Mouse (Mus musculus) CH12.LX (cell line): Measurements from ENCODE around the gene Sys1. TPM values are rescaled to one million over a fixed set of nuclear protein-coding genes. Genes with fewer than 3 reads are reported as not detected.

Source experiments
- DNase-seq: peaks from one replicate; pipeline ENCODE4 v3.0.0-alpha.2; 2013; ENCODE audit errors: extremely low read depth
- H3K27ac ChIP-seq: 2 replicates; pipeline ENCODE4 v1.5.1; 2012; ENCODE audit warnings: low read depth, mild to moderate bottlenecking, control low read depth, moderate library complexity; ENCODE audit not compliant: insufficient read depth
- H3K27me3 ChIP-seq: replicated peaks from 2 replicates; pipeline ENCODE3; 2012; ENCODE audit warnings: inconsistent platforms
- H3K36me3 ChIP-seq, 2 experiments: replicated peaks in 1 of 2; 2 replicates each; pipeline versions ENCODE3 to v1.6.1; 2012; ENCODE audit warnings: inconsistent platforms in 1 of 2, low read length in 1 of 2, mild to moderate bottlenecking in 1 of 2, mixed read lengths in 1 of 2, moderate library complexity in 1 of 2; ENCODE audit not compliant: control insufficient read depth in 1 of 2, insufficient read depth in 1 of 2
- H3K4me1 ChIP-seq, 2 experiments: 2 replicates each; pipeline ENCODE4 v1.6.1; 2012; ENCODE audit warnings: inconsistent platforms in 1 of 2, moderate library complexity in 1 of 2; ENCODE audit not compliant: insufficient read depth in 2 of 2, control insufficient read depth in 1 of 2
- H3K4me2 ChIP-seq: 2 replicates; pipeline ENCODE4 v1.6.1; 2012; ENCODE audit warnings: low read depth, mild to moderate bottlenecking, control low read depth; ENCODE audit not compliant: poor library complexity, insufficient read depth, severe bottlenecking
- H3K4me3 ChIP-seq, 3 experiments: fragments of 150-350 bp in 1 of 3; sonication (generic) in 1 of 3; replicated peaks in 1 of 3; 2 replicates each; pipeline versions ENCODE3 to v1.5.1; 2011 to 2012; ENCODE audit warnings: low read depth in 2 of 3, low read length in 2 of 3, mild to moderate bottlenecking in 2 of 3, moderate library complexity in 2 of 3, control low read depth in 1 of 3, improper control_type of control experiment in 1 of 3, inconsistent platforms in 1 of 3, mixed read lengths in 1 of 3; ENCODE audit not compliant: poor library complexity in 1 of 3
- H3K79me2 ChIP-seq: replicated peaks from 2 replicates; pipeline ENCODE4 v1.6.1; 2012; ENCODE audit warnings: mild to moderate bottlenecking, moderate library complexity; ENCODE audit not compliant: control insufficient read depth, poor library complexity, insufficient read depth, severe bottlenecking; ENCODE audit errors: extremely low read depth
- H3K9ac ChIP-seq: 2 replicates; pipeline ENCODE4 v1.6.1; 2012; ENCODE audit warnings: low read depth, mild to moderate bottlenecking, control low read depth, moderate library complexity; ENCODE audit not compliant: insufficient read depth
- H3K9me3 ChIP-seq: replicated peaks from 2 replicates; pipeline ENCODE3; 2012; ENCODE audit warnings: low read length, inconsistent platforms, mixed read lengths
- BHLHE40 ChIP-seq: IDR thresholded peaks from 2 replicates; pipeline ENCODE4 v1.6.1; 2011; ENCODE audit warnings: mild to moderate bottlenecking, low read depth, low read length, improper control_type of control experiment
- CHD1 ChIP-seq: IDR thresholded peaks from 2 replicates; pipeline ENCODE4 v1.6.1; 2012; ENCODE audit warnings: low read depth, low read length, improper control_type of control experiment, inconsistent platforms
- CTCF ChIP-seq, 2 experiments: IDR thresholded peaks in 1 of 2; conservative IDR thresholded peaks in 1 of 2; 2 replicates each; pipeline ENCODE4 v1.5.1; 2011 to 2012; ENCODE audit warnings: low read depth in 2 of 2, low read length in 2 of 2, improper control_type of control experiment in 1 of 2, inconsistent platforms in 1 of 2, mild to moderate bottlenecking in 1 of 2, moderate library complexity in 1 of 2
- EP300 ChIP-seq: IDR thresholded peaks from 2 replicates; pipeline ENCODE4 v1.6.1; 2011; ENCODE audit warnings: low read length, improper control_type of control experiment
- IRF4 ChIP-seq: IDR thresholded peaks from 2 replicates; pipeline ENCODE4 v1.6.1; 2014; ENCODE audit warnings: low read depth, mild to moderate bottlenecking, inconsistent platforms, low read length, improper control_type of control experiment
- JUN ChIP-seq: IDR thresholded peaks from 2 replicates; pipeline ENCODE4 v1.6.1; 2011; ENCODE audit warnings: low read depth, mild to moderate bottlenecking, low read length, improper control_type of control experiment, moderate library complexity; ENCODE audit not compliant: insufficient read depth
- MEF2A ChIP-seq: IDR thresholded peaks from 2 replicates; pipeline ENCODE4 v1.6.1; 2014; ENCODE audit warnings: low read depth, mild to moderate bottlenecking, inconsistent platforms, low read length, improper control_type of control experiment, borderline replicate concordance
- MYC ChIP-seq: IDR thresholded peaks from 2 replicates; pipeline ENCODE4 v1.6.1; 2011; ENCODE audit warnings: low read depth, mild to moderate bottlenecking, improper control_type of control experiment, low read length
- NELFE ChIP-seq: IDR thresholded peaks from 2 replicates; pipeline ENCODE4 v1.6.1; 2011; ENCODE audit warnings: low read depth, low read length, improper control_type of control experiment
- NRF1 ChIP-seq: IDR thresholded peaks from 2 replicates; pipeline ENCODE4 v1.6.1; 2014; ENCODE audit warnings: low read depth, mild to moderate bottlenecking, inconsistent platforms, low read length, improper control_type of control experiment, moderate library complexity
- RAD21 ChIP-seq: IDR thresholded peaks from 2 replicates; pipeline ENCODE4 v1.6.1; 2011; ENCODE audit warnings: low read depth, mild to moderate bottlenecking, low read length, improper control_type of control experiment, moderate library complexity
- RCOR1 ChIP-seq: conservative IDR thresholded peaks from 2 replicates; pipeline ENCODE4 v1.6.1; 2012; ENCODE audit warnings: low read depth, mild to moderate bottlenecking, inconsistent platforms, low read length, improper control_type of control experiment
- SMC3 ChIP-seq: IDR thresholded peaks from 2 replicates; pipeline ENCODE4 v1.6.1; 2011; ENCODE audit warnings: low read depth, low read length, improper control_type of control experiment
- TCF12 ChIP-seq: IDR thresholded peaks from 2 replicates; pipeline ENCODE4 v1.6.1; 2014; ENCODE audit warnings: low read depth, mild to moderate bottlenecking, inconsistent platforms, low read length, improper control_type of control experiment
- USF1 ChIP-seq: IDR thresholded peaks from 2 replicates; pipeline ENCODE4 v1.6.1; 2014; ENCODE audit warnings: low read depth, mild to moderate bottlenecking, inconsistent platforms, low read length, improper control_type of control experiment
- ZC3H11A ChIP-seq: IDR thresholded peaks from 2 replicates; pipeline ENCODE4 v1.6.1; 2012; ENCODE audit warnings: low read depth, mild to moderate bottlenecking, inconsistent platforms, low read length, improper control_type of control experiment
- ZNF384 ChIP-seq: IDR thresholded peaks from 2 replicates; pipeline ENCODE4 v1.6.1; 2012; ENCODE audit warnings: low read depth, low read length, improper control_type of control experiment, inconsistent platforms
- dilution Hi-C: fragments of 300-500 bp; cut with MboI; formaldehyde crosslinking; loops from 2 replicates; pipeline ENCODE4 v1.14.3; 2020; ENCODE audit warnings: low sequenced_read_pairs; ENCODE audit not compliant: extremely low pct_unique_long_range_greater_than_20kb, extremely low pct_ligation_motif_present
- in situ Hi-C: fragments of 300-500 bp; cut with MboI; formaldehyde crosslinking; loops from 3 replicates; pipeline ENCODE4 v1.14.3; 2019; ENCODE audit warnings: low sequenced_read_pairs, low pct_ligation_motif_present, low pct_unique_long_range_greater_than_20kb, mixed read lengths
- polyA plus RNA-seq: library from polyadenylated mRNA; unstranded; fragments of >175 nt; gene quantifications from 2 replicates; pipeline ENCODE4 v1.2.1, GENCODE M21; 2012; ENCODE audit warnings: low read depth; ENCODE audit not compliant: insufficient read length
- total RNA-seq, 2 experiments: library from RNA; depleted of rRNA; stranded (reverse); fragments of 300-350 nt in 1 of 2; fragments of >200 nt in 1 of 2; gene quantifications; 2 replicates each; pipeline ENCODE4 v1.2.3; 2012 to 2014

Gene Sys1
- total and polyA plus RNA-seq, 3 experiments = 46.6 to 59.7 (median 57.4) TPM

- no peaks in the 10 kb centered on the region for H3K27me3 ChIP-seq
- no peak overlapping the region for H3K4me2 ChIP-seq
- no peak for DNase-seq
- no peak overlapping the region for H3K4me3 ChIP-seq
- TF ChIP-seq ZC3H11A (no peak), ZNF384 (no peak), NRF1 (no peak), EP300 (no peak), BHLHE40 (no peak), CHD1 (no peak), USF1 (no peak), TCF12 (no peak), IRF4 (no peak), MEF2A (no peak)
- in situ Hi-C loops (loop anchor here (5.0 kb wide), 1 partner anchor 41 kb away; no protein-coding TSS in a partner anchor), dilution Hi-C loops (no loop called here)
- peaks cover 0 to 16% of the 10 kb centered on the region in 2 experiments; a peak in 2 of 4 replicates for H3K4me1 ChIP-seq
- H3K79me2 ChIP-seq = peaks cover 4% of the 10 kb centered on the region
- H3K9me3 ChIP-seq = no peaks in the 10 kb centered on the region
- H3K27ac ChIP-seq = no peak overlapping the region
- H3K9ac ChIP-seq = no peak overlapping the region
- H3K36me3 ChIP-seq = peaks cover 40 to 85% of the 10 kb centered on the region in 2 experiments
Measured at GRCm38 (mm10) chr2:164466787-164467186, 10.0 kb downstream of the Sys1 start.

- no peak overlapping the region for H3K4me2 ChIP-seq
Measured at GRCm38 (mm10) chr2:164470254-164470653, 13.5 kb downstream of the Sys1 start.

More at GRCm38 (mm10) chr2:164470254-164470653, 13.5 kb downstream of the Sys1 start:
- no peaks in the 10 kb centered on the region for H3K79me2 ChIP-seq
- no peaks in the 10 kb centered on the region for H3K9me3 ChIP-seq
- DNase-seq = peak; percentile 75
- dilution Hi-C loops = no loop called here
- TF ChIP-seq RCOR1 (no peak), MYC (no peak), NELFE (no peak), JUN (no peak), CTCF (conservative IDR thresholded peaks at IDR 0.05 in 1 of 2, IDR thresholded peaks at IDR 0.05 in 1 of 2; ENCODE audit: low read depth in 2 of 2, low read length in 2 of 2) (peak; percentile 39 to 86; a peak in 3 of 4 replicates), ZNF384 (no peak), SMC3 (peak; percentile 71), ZC3H11A (no peak), USF1 (no peak), RAD21 (peak; percentile 58)
- peaks cover 0 to 10% of the 10 kb centered on the region in 2 experiments; a peak in 3 of 4 replicates for H3K4me1 ChIP-seq
- H3K4me3 ChIP-seq = no peak overlapping the region
- peaks cover 25 to 74% of the 10 kb centered on the region in 2 experiments for H3K36me3 ChIP-seq
- no peak overlapping the region for H3K9ac ChIP-seq
- H3K27me3 ChIP-seq = no peaks in the 10 kb centered on the region
- in situ Hi-C loops = no loop called here
- H3K27ac ChIP-seq = no peak overlapping the region
